Mouse (Mus musculus) kidney, embryonic 14.5 days (tissue): Measurements from ENCODE around the gene Rpa2. TPM values are rescaled to one million over a fixed set of nuclear protein-coding genes. Genes with fewer than 3 reads are reported as not detected.

Experiments used
- ATAC-seq: fragments of 200-750 bp; cut with Nextera tagmentation; 2 replicates; pipeline ENCODE4 v1.8.0; 2017; ENCODE audit warnings: moderate number of reproducible peaks, mild to moderate bottlenecking, moderate TSS enrichment, moderate library complexity; ENCODE audit not compliant: low FRiP score, low TSS enrichment
- H3K27ac ChIP-seq: fragments of 300-500 bp; sonication (generic); 2 replicates; pipeline ENCODE4 v1.5.1; 2014; ENCODE audit warnings: low read depth, mild to moderate bottlenecking, low read length, moderate library complexity, mixed read lengths
- H3K27me3 ChIP-seq: fragments of 300-500 bp; sonication (generic); 2 replicates; pipeline ENCODE4 v1.6.1; 2014; ENCODE audit warnings: mild to moderate bottlenecking, low read length; ENCODE audit not compliant: control insufficient read depth, insufficient read depth
- H3K36me3 ChIP-seq: fragments of 300-500 bp; sonication (generic); 2 replicates; pipeline ENCODE4 v1.6.1; 2014; ENCODE audit warnings: low read length, mixed read lengths; ENCODE audit not compliant: control insufficient read depth, insufficient read depth
- H3K4me1 ChIP-seq: fragments of 300-500 bp; sonication (generic); 2 replicates; pipeline ENCODE4 v1.6.1; 2014; ENCODE audit warnings: low read length, mixed read lengths; ENCODE audit not compliant: control insufficient read depth, insufficient read depth
- H3K4me2 ChIP-seq: fragments of 300-500 bp; sonication (generic); replicated peaks from 2 replicates; pipeline ENCODE4 v1.6.1; 2014; ENCODE audit warnings: low read depth, mild to moderate bottlenecking, low read length
- H3K4me3 ChIP-seq: fragments of 300-500 bp; sonication (generic); 2 replicates; pipeline ENCODE4 v1.5.1; 2014; ENCODE audit warnings: mild to moderate bottlenecking, low read length
- H3K9ac ChIP-seq: fragments of 300-500 bp; sonication (generic); 2 replicates; pipeline ENCODE4 v1.6.1; 2014; ENCODE audit warnings: low read depth, mild to moderate bottlenecking, low read length, moderate library complexity
- H3K9me3 ChIP-seq: fragments of 300-500 bp; sonication (generic); 2 replicates; pipeline ENCODE4 v1.6.1; 2016; ENCODE audit warnings: low read length; ENCODE audit not compliant: control insufficient read depth
- WGBS: fragments of 180-500 bp; shearing (Covaris S2); extraction: QIAGEN DNeasy Blood & Tissue Kit; methylation state at CpG from one replicate; pipeline ENCODE4 v1.1.7; 2014; 5-methylcytosine and 5-hydroxymethylcytosine counted together
- polyA plus RNA-seq: library from polyadenylated mRNA; unstranded; fragments of >200 nt; fragmentation: Nextera tagmentation; extraction: Ambion mirVana; gene quantifications from 2 replicates; pipeline ENCODE4 v1.2.1, GENCODE M21; 2014

Rpa2 gene
- polyA plus RNA-seq, 1 experiment from 2014 or later, result 124 TPM

GRCm38 (mm10) chr4:132823614-132824366 is 55.7 kb downstream of the Rpa2 start:
- no peaks in the 10 kb centered on the region for H3K27me3 ChIP-seq
- H3K4me2 ChIP-seq, result no peak overlapping the region
- peaks cover 36% of the 10 kb centered on the region for H3K36me3 ChIP-seq
- H3K4me1 ChIP-seq, result no peaks in the 10 kb centered on the region
- 75% methylated on average over 8 of the region's 8 CpGs for WGBS
- ATAC-seq, result peak; percentile 57
- no peak overlapping the region for H3K9ac ChIP-seq
- no peak overlapping the region for H3K4me3 ChIP-seq
- peaks cover 8% of the 10 kb centered on the region; the same call in 1 of the 2 replicates for H3K9me3 ChIP-seq
- H3K27ac ChIP-seq, result no peak overlapping the region

Other genes with a start within 250 kb of the Rpa2 start
- gene Atpif1, start 234.7 kb upstream of the Rpa2 start, polyA plus RNA-seq, result 1,253 and 1,671 TPM in 2 replicates
- gene Dnajc8, start 232.8 kb upstream of the Rpa2 start, polyA plus RNA-seq, result 176 and 238 TPM in 2 replicates
- 0.23 and 0.47 TPM in 2 replicates for gene Ptafr, start 204.3 kb upstream of the Rpa2 start, polyA plus RNA-seq
- 24.8 and 35.0 TPM in 2 replicates for gene Eya3, start 129.3 kb upstream of the Rpa2 start, polyA plus RNA-seq
- 5.3 and 5.4 TPM in 2 replicates for gene Xkr8, start 35.8 kb upstream of the Rpa2 start, polyA plus RNA-seq
- 7.0 and 10.5 TPM in 2 replicates for gene Smpdl3b, start 11.1 kb upstream of the Rpa2 start, polyA plus RNA-seq
- 0.73 and 1.4 TPM in 2 replicates for gene Themis2, start 28.1 kb downstream of the Rpa2 start, polyA plus RNA-seq
- 65.3 and 77.2 TPM in 2 replicates for gene Ppp1r8, start 74.8 kb downstream of the Rpa2 start, polyA plus RNA-seq
- gene Stx12, start 116.2 kb downstream of the Rpa2 start, polyA plus RNA-seq, result 56.3 and 62.5 TPM in 2 replicates
- gene Fam76a, start 154.2 kb downstream of the Rpa2 start, polyA plus RNA-seq, result 27.2 and 43.3 TPM in 2 replicates
- 0.23 and 0.45 TPM in 2 replicates for gene Fgr, start 205.8 kb downstream of the Rpa2 start, polyA plus RNA-seq
- 11.3 and 12.1 TPM in 2 replicates for gene Ahdc1, start 242.9 kb downstream of the Rpa2 start, polyA plus RNA-seq